Mouse (Mus musculus) 3T3-L1 (cell line): ENCODE results near the gene Vps13d.
"Not testable (repeated sequence)": the region's sequence is repeated elsewhere in the genome, so short reads cannot be mapped to it uniquely, and the experiment has no call there.

ENCODE experiments used
- DNase-seq: peaks from one replicate; pipeline ENCODE4 v3.0.0-alpha.2; 2015; ENCODE audit warnings: low read depth, low spot score

The Vps13d gene

DNA sequence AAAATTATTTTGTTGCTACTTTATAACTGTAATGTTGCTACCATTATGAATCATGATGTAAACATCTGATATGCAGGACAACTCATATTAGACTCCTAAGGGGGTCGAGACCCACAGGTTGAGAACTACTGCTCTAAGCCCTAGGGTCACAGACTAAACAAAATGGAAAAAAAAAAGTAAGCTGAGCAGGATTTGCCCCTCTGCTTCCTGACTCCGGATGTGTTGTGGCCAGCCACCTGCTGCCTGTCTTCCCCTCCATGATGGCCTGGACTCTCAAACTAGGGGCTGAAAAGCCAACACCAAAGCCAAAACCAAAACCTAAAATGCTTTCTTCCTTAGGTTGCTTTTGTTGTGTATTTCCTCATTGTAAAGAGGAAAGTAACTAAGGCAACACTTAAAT, 16.3 kb upstream of the Vps13d start:
- no peak for DNase-seq

DNA sequence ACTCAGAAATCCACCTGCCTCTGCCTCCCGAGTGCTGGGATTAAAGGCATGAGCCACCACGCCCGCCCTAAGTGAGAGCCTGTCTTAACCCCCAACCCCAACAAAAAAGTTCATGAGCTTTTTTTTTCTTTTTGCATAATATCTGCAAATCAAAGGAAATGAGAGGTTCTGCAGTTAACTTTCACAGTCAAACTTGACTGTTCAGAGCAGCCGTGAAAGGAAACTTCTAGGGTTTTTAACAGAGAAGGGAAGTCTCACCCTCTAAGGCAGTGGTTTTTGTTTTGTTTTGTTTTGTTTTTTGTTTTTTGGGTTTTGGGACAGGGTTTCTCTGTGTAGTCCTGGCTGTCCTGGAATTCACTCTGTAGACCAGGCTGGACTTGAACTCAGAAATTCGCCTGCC, 15.8 kb upstream of the Vps13d start:
- no peak for DNase-seq

- peak; percentile 59 for DNase-seq
These were observed 14.9 kb upstream of the Vps13d start for GRCm38 (mm10) chr4:145209690-145210088.

GRCm38 (mm10) chr4:145209076-145209689, 14.4 kb upstream of the Vps13d start:
- DNase-seq, result no peak

DNA sequence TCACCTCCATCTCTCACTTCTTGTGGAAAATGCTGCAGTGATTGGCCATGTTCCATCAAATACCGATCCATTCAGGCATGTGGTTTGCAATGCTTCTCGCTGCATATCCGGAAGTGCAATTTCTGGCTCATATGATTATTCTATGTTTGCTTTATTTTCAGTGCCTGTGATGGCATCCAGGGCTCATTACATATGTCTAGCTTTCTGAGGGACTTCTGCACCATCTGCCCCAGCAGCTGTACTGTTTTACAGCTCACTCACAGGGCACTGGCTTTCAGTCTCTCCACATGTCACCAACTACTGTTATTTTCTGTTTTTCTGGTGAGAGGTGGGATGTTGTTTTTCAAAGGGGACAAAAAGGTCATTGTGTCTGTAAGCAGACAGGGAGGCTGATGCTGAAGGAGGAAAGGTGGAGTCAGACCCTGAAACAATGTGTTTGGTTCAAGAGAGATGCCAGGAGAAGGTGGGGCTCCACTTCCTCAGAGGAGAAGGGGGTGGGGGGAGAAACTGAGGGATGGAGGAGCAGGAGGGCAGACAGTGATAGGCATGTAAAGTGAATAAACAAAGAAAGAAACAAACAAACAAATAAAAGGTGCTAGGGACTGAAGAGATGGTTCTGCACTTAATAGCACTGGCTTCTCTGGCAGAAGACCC, 13.0 kb upstream of the Vps13d start:
- DNase-seq, result no peak

DNA sequence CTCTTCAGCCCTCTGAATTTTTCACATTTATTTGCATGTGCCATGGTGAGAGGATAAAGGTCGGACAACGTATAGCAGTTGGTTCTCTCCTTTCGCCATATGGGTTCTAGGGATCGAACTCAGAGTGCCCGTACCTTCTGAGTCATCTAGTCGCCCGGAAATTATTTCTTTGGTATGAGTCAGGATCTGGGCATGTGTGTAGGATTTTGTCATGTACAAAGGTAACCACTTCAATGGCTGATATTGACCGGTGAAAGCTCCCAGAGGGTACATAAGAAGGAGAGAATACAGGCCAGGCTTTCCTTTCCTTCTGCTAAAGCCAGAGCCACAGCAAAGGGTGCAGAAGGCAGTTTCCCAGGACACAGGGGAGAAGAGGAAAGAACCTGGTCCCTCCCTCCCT, 10.0 kb upstream of the Vps13d start:
- peak; percentile 71 for DNase-seq

GRCm38 (mm10) chr4:145203305-145203704, 8.5 kb upstream of the Vps13d start:
- no peak for DNase-seq

- DNase-seq, result peak; percentile 29
These were observed 6.6 kb upstream of the Vps13d start for GRCm38 (mm10) chr4:145201424-145201823.

- DNase-seq, result peak; percentile 76
These were observed 5.3 kb upstream of the Vps13d start for GRCm38 (mm10) chr4:145199982-145200699.

DNA sequence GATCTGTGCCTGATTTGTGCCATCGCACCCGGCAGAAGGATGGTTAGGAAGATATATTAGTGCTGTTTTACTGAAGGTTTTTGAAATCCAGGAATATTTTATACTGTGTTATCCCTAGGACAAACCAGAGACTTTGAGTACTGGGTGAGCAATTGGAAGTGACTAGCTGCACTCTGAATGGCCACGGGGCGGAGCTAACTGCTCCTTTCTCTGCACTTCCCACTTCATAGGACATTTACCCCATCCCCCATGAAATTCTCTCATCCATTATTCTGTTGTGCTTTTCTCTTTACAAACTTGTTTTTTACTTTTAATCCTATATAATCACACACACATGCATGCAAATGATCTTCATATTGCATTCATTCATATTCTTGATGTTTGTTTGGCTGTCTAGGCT, 1.8 kb upstream of the Vps13d start:
- DNase-seq, result peak; percentile 58

DNA sequence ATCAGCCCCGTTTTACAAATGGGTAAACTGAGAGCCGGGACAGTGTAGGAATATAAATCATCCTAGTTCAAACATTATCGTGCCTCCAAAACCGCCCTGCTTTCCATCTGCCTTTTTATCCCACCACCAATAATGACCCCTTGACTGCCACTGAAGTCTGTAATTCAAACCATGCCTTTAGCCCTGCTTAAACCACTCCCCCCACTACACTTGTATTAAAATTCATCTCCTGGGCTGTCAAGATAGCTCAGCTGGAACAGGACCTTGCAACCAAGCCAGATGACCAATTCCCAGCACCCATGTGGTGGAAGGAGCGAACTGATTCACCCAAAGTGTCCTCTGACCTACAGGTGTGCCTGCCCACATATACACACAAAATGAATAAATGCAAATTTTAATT, 367 bp upstream of the Vps13d start:
- DNase-seq, result no peak

- peak; percentile 72 for DNase-seq
These were observed 754 bp downstream of the Vps13d start for GRCm38 (mm10) chr4:145193991-145194511.

- peak; percentile 11 for DNase-seq
These were observed 1.4 kb downstream of the Vps13d start for GRCm38 (mm10) chr4:145193406-145193805.

- DNase-seq, result no peak
These were observed 2.1 kb downstream of the Vps13d start for GRCm38 (mm10) chr4:145192686-145193085.

GRCm38 (mm10) chr4:145188561-145188960, 6.2 kb downstream of the Vps13d start:
- DNase-seq, result no peak

- no peak for DNase-seq
These were observed 7.2 kb downstream of the Vps13d start for GRCm38 (mm10) chr4:145187619-145188018.

DNA sequence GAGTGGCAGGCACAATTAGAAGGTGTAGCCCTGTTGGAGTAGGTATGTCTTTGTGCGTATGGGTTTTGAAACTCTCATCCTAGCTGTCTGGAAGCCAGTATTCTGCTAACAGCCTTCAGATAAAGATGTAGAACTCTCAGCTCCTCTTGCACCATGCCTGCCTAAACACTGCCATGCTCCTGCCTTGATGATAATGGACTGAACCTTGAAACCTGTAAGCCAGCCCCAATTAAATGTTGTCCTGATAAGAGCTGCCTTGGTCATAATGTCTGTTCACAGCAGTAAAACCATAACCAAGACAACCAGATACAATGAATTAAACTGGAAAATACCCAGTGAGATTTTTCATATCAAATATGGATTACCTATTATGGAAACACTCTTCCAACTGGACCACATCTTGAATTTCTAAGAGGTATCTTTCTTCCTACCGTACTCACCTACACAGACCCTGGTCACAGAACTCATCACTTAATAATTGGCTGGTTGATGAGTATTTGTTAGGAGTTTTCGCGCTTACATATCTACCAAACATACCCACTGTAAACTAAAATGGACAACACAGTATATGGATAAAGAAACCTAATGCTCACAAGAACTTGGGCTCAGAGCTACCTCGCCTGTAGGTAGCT, 15.8 kb downstream of the Vps13d start:
- no peak for DNase-seq

DNA sequence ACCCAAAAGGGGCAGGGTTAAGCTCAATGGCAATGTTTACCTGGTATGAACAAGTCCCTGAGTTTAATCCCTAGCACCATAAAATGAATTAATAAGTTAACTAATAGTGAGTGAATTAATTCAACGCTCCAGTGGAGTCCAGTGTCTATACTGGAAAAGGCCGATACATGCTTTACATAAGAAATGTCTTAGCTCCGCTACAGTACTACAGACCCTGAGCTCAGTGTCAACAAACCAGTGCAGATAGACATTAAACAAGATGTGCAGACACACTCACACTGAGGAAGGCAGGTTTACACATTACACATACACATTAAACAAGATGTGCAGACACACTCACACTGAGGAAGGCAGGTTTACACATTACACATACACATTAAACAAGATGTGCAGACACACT, 29.3 kb downstream of the Vps13d start:
- not testable (repeated sequence) for DNase-seq

GRCm38 (mm10) chr4:145164111-145164510, 30.7 kb downstream of the Vps13d start:
- no peak for DNase-seq

- DNase-seq, result peak; percentile 55
These were observed 33.6 kb downstream of the Vps13d start for GRCm38 (mm10) chr4:145161243-145161642.

- DNase-seq, result peak; percentile 70
These were observed 38.8 kb downstream of the Vps13d start for GRCm38 (mm10) chr4:145155956-145156355.

DNA sequence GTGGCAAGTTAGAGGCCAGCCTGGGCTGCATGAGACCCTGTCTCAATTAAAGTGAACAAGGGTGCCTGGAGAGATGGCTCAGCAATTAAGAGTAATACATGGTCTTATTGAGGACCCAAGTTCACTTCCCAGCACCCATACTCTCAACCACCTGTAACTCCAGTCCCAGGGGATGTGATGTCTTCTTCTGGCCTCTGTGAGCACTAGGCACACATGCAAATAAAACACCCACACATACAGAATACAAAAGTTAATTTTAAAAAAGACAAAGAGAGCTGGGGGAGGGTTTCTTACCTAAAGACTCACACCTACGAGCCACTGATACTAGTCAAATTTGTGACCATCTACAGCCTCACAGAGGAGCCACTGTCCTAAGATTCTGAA, 43.7 kb downstream of the Vps13d start:
- no peak for DNase-seq
